Mouse (Mus musculus) midbrain, embryonic 11.5 days (tissue): ENCODE data around the gene Zfp36l1. TPM values are rescaled to one million over a fixed set of nuclear protein-coding genes. Genes with fewer than 3 reads are reported as not detected.
A peak's percentile ranks its signal among the peaks of the same experiment; 100 is the strongest.

Experiments used
- ATAC-seq: fragments of 200-750 bp; cut with Nextera tagmentation; 2 replicates; pipeline ENCODE4 v1.8.0; 2017; ENCODE audit warnings: moderate TSS enrichment, moderate library complexity; ENCODE audit not compliant: low FRiP score
- DNase-seq: peaks from one replicate; pipeline ENCODE4 v3.0.0; 2015; ENCODE audit warnings: low spot score; ENCODE audit errors: missing footprints
- H3K27ac ChIP-seq: fragments of 300-500 bp; sonication (generic); 2 replicates; pipeline ENCODE4 v1.5.1; 2014; ENCODE audit warnings: low read depth, low read length
- H3K27me3 ChIP-seq: fragments of 300-500 bp; sonication (generic); 2 replicates; pipeline ENCODE4 v1.6.1; 2014; ENCODE audit warnings: mild to moderate bottlenecking, low read length, moderate library complexity, mixed read lengths; ENCODE audit not compliant: control insufficient read depth, insufficient read depth
- H3K36me3 ChIP-seq: fragments of 300-500 bp; sonication (generic); 2 replicates; pipeline ENCODE4 v1.6.1; 2014; ENCODE audit warnings: mild to moderate bottlenecking, low read length, moderate library complexity, mixed read lengths; ENCODE audit not compliant: control insufficient read depth, insufficient read depth
- H3K4me1 ChIP-seq: fragments of 300-500 bp; sonication (generic); 2 replicates; pipeline ENCODE4 v1.6.1; 2014; ENCODE audit warnings: low read length; ENCODE audit not compliant: control insufficient read depth, insufficient read depth
- H3K4me2 ChIP-seq: fragments of 300-500 bp; sonication (generic); 2 replicates; pipeline ENCODE4 v1.6.1; 2014; ENCODE audit warnings: mild to moderate bottlenecking, moderate library complexity
- H3K4me3 ChIP-seq: fragments of 300-500 bp; sonication (generic); 2 replicates; pipeline ENCODE4 v1.5.1; 2014; ENCODE audit warnings: low read depth, low read length
- H3K9ac ChIP-seq: fragments of 300-500 bp; sonication (generic); 2 replicates; pipeline ENCODE4 v1.6.1; 2014; ENCODE audit warnings: low read length
- H3K9me3 ChIP-seq: fragments of 300-500 bp; sonication (generic); 2 replicates; pipeline ENCODE4 v1.6.1; 2016; ENCODE audit warnings: low read length; ENCODE audit not compliant: control insufficient read depth
- WGBS: fragments of 180-500 bp; shearing (Covaris S2); extraction: QIAGEN DNeasy Blood & Tissue Kit; methylation state at CpG from one replicate; pipeline ENCODE4 v1.1.7; 2014; 5-methylcytosine and 5-hydroxymethylcytosine counted together
- polyA plus RNA-seq: library from polyadenylated mRNA; unstranded; fragments of >200 nt; fragmentation: Nextera tagmentation; extraction: Ambion mirVana; gene quantifications from 2 replicates; pipeline ENCODE4 v1.2.1, GENCODE M21; 2014

The Zfp36l1 gene
- polyA plus RNA-seq, 1 experiment from 2014 or later = 165 TPM

- Histone ChIP-seq H3K4me3 (no peak overlapping the region), H3K4me2 (no peak overlapping the region), H3K9me3 (no peaks in the 10 kb centered on the region), H3K27me3 (no peaks in the 10 kb centered on the region), H3K36me3 (no peaks in the 10 kb centered on the region), H3K27ac (peak overlapping the region; percentile 63), H3K4me1 (peaks cover 54% of the 10 kb centered on the region), H3K9ac (peak overlapping the region; percentile 38; the same call in 1 of the 2 replicates)
- DNase-seq = peak; percentile 89
- WGBS = 17% methylated on average over 9 of the region's 9 CpGs
- ATAC-seq = no peak
Observed at GRCm38 (mm10) chr12:80060338-80060737, 52.5 kb downstream of the Zfp36l1 start.

DNA sequence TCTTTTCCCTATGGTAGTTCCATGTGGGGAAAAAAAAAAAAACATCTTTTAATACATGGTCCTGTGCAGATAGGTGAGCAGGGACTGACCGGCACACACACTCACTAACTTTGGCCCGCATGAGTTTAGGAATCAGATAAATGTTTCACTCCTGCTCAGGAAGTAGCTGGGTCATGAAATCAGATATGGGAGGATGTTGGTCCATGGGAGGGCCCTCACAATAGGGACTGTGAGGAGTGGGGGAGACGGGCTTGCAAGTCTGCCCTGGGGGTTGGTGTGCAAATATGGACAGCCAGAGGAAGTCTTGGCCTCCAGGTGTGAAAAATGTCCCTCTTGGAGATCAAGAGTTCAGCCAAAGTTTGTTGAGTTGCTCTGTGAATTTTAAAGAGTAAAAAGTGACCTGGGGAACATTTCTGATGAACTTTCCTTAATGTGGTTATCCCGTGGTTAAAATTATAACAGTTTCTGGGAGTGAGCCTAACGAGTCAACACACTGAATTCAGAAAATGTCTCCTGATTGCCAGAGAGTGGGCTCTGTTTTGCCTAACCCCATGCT is 53.0 kb downstream of the Zfp36l1 start:
- ATAC-seq = no peak
- H3K4me1 ChIP-seq = peaks cover 50% of the 10 kb centered on the region

More for the DNA sequence above, 53.0 kb downstream of the Zfp36l1 start:
- Histone ChIP-seq H3K4me3 (no peak overlapping the region), H3K9me3 (no peaks in the 10 kb centered on the region), H3K27me3 (no peaks in the 10 kb centered on the region), H3K36me3 (no peaks in the 10 kb centered on the region), H3K4me2 (no peak overlapping the region), H3K27ac (peak overlapping the region; percentile 63), H3K9ac (peak overlapping the region; percentile 38; the same call in 1 of the 2 replicates)
- DNase-seq = no peak
- WGBS = 74% methylated on average over 5 of the region's 5 CpGs

Other genes starting within 250 kb of the Zfp36l1 start
- gene Actn1, start 147.4 kb upstream of the Zfp36l1 start, polyA plus RNA-seq = 17.4 and 19.9 TPM in 2 replicates